Mouse (Mus musculus) heart, postnatal 0 days (tissue): ENCODE measurements at regions not wholly inside any gene's neighbourhood (a gene's known extent, or its start where the extent isn't known, plus 50 kb on each side); places are given as distances from the start of the nearest gene placed in this dataset.

ENCODE experiments used
- CTCF ChIP-seq: IDR thresholded peaks from 2 replicates; pipeline ENCODE4 v1.5.1; 2016; ENCODE audit warnings: antibody characterized with exemption, control low read depth, low read depth
- EP300 ChIP-seq: IDR thresholded peaks from 2 replicates; pipeline ENCODE4 v1.6.1; 2016; ENCODE audit warnings: antibody characterized with exemption, low read depth

- TF ChIP-seq CTCF (no peak), EP300 (no peak)
Measured at GRCm38 (mm10) chr7:83204013-83204365, 336.9 kb downstream of the Mex3b start.
